Mouse (Mus musculus): ENCODE results near the gene Ndufs3. TPM values are rescaled to one million over a fixed set of nuclear protein-coding genes. Genes with fewer than 3 reads are reported as not detected.
A peak's percentile ranks its signal among the peaks of the same experiment; 100 is the strongest.
"Not testable (repeated sequence)": the region's sequence is repeated elsewhere in the genome, so short reads cannot be mapped to it uniquely, and the experiment has no call there.

Ndufs3 gene
- total RNA-seq, 2 experiments from 2014 or later: 406 to 473 TPM

DNA sequence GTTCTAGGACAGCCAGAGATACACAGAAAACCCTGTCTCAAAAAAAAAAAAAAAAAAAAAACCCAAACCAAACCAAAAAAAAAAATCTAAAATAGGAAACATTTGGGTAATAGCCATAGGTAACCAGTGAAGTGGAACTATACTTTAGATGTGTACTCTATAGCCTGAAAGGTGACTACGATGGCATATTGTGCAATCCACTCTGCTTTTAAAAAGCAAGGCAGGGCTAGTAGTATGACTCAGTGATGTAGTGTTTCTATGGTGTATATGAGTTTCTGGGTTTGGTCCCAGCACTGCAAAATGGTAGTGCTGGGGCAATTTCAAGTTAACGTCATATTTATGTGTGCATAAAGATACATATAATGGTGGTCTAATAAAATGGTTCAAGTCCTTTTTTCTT lies 2.1 kb upstream of the Ndufs3 start:
- DNase-seq: no peak

DNA sequence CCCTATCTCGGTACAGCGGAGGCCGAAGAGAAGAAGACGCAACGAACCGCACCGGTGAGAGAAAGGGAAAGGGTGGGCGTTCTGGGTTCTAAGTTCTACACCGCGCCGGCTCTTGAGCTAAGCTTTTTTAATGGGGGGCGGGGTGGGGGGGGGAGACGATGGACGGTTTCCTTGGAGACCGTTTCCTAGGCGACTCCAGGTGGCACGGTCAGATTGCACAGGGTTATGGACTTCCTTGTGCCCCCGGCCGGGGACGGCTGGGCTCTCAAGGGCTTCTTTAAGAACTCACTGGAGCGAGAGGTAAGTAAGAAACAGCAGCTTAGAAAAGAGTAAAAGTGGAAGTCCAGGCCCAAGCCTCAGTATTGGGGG lies 213 bp upstream of the Ndufs3 start:
- no peak for DNase-seq

DNA sequence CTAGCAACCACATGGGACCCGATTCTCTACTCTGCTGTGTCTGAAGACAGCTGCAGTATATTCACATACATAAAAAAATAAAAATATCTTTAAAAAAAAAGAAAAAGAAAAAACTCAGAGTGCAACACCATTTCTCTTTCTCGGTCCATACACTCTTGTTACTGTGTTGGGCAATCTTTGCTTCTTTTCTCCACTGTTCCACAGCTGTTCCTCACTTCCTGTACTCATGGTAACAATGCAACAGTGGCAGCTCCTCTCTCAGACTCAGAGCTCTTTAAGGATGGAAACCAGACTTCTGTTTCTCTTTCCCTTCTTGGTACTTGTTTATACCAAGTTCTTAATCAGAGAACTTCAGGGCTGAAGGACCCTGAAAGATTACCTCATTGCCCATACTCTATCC lies 1.2 kb downstream of the Ndufs3 start:
- no peak for DNase-seq

DNA sequence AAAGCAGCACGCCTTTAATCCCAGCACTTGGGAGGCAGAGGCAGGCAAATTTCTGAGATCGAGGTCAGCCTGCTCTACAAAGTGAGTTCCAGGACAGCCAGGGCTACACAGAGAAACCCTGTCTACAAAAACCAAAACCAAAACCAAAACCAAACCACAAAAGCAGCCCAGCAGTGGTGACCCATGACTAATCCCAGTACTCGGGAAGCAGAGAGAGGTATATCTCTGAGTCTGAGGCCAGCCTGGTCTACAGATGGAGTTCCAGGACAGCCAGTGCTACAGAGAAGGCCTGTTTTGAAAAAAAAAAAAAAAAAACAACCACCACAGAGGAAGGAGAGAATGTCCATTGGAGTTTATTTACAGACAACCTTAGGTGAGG lies 10.3 kb downstream of the Ndufs3 start:
- DNase-seq: not testable (repeated sequence)

DNA sequence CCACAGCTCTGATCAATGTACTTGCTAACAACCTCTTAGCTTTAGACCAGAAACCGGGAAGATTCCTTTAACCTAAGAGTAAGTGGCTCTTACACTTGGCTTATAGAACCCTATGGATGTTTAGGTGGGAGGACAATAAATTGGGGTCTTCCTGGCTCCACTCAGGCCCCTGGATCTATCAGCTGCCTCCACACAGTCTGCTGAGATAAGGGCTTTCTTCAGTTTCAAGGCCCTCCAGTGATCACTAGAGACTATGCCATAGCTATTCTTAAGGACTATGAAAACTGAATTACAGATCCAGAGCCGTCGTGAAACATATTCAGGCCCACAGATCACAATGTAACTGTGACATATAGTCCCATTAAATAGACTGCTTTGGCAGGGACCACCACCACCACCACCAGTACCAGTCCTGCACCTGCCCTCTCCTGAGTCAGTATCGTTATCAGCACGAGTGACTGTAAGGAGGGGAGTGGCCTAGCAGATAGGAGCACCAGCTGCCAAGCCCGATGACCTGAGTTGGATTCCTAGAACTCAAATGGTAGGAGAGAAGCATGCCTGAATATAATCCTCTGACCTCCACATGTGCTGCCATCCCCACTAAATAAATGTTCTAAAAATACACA lies 10.8 kb downstream of the Ndufs3 start:
- DNase-seq: no peak

DNA sequence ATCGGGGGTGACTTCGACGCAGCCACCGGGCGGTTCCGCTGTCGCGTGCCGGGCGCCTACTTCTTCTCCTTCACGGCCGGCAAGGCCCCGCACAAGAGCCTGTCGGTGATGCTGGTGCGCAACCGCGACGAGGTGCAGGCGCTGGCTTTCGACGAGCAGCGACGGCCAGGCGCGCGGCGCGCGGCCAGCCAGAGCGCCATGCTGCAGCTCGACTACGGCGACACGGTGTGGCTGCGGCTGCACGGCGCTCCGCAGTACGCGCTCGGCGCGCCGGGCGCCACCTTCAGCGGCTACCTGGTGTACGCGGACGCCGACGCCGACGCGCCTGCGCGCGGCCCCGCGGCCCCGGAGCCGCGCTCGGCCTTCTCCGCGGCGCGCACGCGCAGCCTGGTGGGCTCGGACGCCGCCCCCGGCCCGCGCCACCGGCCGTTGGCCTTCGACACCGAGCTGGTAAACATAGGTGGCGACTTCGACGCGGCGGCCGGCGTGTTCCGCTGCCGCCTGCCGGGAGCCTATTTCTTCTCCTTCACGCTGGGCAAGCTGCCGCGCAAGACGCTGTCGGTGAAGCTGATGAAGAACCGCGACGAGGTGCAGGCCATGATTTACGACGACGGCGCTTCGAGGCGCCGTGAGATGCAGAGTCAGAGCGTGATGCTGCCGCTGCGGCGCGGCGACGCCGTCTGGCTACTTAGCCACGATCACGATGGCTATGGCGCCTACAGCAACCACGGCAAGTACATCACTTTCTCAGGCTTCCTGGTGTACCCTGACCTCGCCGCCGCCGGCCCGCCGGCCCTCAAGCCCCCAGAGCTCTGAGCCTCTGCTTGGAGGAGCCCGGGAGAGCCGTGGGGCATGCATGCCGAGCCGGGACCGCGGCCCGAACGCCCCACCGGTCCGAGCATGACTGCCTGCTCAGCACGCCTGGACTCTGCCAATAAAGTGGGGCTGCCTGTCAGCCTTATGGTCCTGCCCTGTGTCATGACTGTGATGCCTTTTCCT lies 14.8 kb downstream of the Ndufs3 start:
- DNase-seq: peak; percentile 50

DNA sequence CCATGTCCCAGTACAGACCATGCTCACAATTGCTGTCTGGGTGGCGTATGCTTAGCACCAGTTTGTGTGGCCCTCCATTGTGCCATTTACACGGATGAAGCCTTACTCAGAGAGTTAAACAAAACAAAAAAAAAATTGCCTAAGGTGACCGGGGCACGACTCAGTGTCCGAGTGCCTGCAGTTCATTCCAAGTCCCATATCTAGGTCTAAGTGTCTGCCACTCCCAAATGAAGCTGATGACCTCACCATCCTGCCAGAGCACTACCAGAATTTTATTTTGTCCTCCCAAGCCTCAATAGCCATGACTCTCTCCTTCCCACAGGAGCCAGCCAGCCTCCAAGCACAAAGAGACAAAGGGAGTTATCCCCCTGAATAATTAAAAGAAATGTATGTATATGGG lies 17.0 kb downstream of the Ndufs3 start:
- DNase-seq: no peak

DNA sequence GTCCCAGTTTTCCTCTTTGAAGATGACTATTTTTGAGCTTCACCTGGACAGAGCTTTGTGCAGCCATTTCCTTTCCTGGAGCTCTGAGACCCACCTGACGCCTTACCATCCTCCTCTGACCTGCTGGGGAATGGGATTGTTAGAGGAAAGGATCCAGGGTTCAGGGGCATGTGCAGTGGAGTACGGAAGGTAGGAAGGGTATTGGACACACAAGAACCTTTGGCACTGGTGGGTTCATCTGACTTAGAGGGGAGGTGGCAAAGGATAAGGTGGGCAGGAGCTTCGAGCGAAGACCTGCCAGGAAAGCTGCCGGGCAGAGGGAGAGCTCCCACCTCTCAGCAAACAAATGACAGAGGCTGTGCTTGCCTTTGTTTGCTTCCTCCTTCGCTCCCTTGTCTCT lies 18.2 kb downstream of the Ndufs3 start:
- no peak for DNase-seq

DNA sequence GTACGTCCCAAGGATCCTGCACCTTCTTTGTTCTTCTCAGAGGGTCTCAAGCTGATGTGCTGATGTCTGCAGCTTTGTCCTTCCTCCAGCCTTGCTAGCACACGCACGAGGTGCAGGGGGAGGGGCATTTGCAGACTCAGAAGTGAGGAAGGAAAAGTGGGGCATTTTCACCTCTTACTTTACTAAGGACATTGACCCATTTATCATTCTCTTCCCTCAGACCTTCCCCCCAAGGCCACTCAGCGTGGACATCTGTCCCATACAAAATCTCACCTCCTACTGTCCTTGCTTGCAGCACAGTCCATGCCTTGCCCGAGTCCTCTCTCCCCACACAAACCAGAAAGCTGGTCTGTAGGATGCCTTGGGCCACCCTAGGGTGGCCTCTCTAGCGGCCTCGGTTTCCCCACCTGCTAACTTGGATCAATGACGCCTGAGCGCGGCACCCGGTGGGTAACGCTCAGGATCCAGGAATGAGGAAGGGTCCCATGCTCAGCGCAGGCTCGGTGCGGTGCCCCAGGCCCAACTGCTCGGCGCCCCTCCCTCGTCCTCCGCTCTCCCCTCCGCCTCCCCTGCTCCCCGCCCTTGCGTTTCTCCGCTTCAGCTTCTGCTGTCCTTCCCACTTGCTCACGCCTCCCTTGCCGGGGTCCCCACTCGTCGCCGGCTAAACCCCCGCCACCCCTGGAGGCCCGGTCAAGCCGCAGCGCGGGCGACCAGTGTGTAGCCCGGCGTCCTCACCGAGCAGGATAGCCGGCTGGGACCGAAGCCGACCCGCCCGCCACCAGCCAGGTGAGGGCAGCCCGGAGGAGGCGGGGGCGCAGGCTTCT lies 19.2 kb downstream of the Ndufs3 start, which contains the start of gene C1qtnf4:
Gene C1qtnf4, plus strand, starts transcription at position 643 of the 824 bp plus-strand sequence.
- DNase-seq: peak; percentile 27

DNA sequence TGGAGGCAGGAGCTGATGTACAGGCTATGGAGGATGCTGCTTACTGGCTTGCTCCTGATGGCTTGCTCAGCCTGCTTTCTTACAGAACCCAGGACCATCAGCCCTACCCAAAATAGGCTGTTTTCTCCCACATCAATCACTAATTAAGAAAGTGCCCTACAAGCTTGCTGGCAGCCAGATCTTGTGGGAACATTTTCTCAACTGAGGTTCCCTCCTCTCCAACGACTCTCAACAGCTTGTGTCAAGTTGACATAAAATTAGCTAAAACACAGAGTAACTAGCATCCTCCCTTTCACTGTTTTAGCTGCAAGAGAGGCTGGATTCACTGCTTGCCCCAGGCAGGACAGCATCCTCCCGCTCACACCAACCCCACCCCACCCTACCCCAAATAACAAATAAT lies 22.8 kb downstream of the Ndufs3 start:
- no peak for DNase-seq

DNA sequence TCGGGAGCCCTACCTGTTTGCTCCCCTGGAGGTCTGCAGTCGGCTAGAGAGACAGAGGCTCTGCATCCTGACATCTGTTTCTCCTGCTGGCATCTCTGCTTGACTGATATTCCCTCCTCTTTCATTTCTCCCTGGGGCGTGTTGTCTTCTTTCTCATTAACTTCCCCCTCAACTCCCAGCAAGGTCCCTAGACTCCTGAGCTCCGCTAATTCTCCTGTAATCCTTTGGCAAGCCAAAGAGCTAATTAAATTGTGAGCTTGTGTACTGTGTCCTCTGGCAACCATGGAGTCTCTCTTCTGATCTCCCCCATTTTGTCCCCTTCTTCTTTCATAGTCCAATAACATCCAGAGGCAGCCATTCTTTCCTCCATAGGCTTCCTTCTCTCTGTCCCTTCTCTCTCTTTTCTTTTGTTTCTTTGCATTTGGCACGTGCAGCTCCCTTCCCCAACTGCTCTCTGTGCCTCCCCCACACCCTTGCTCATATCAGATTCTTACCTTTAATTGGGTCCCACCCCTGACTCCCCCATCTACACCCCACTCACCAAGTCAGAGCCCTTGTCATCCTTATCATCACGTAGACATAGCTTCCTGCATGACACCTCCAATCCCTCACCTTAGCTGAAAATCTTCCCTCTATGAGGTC lies 24.4 kb downstream of the Ndufs3 start:
- no peak for DNase-seq

DNA sequence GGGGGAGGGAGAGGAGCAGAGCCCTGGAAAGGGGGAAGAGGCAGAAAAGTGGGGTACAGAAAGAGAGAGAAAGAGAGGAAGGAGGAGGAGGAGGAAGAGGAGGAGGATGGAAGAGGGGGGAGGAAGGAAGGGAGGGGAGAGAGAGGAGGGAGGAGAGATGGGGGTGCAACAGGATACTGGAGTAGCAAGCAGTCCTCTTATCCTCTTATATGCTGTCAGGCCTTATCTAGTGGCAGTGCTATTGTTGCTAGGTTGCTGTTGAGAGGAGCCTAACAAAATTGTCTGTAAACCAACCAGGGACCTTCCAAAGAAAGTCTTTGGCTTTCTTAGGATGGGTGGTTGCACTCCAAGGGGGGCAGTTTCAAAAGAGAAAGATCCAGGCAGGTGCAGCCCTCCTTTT lies 25.2 kb downstream of the Ndufs3 start:
- DNase-seq: no peak

DNA sequence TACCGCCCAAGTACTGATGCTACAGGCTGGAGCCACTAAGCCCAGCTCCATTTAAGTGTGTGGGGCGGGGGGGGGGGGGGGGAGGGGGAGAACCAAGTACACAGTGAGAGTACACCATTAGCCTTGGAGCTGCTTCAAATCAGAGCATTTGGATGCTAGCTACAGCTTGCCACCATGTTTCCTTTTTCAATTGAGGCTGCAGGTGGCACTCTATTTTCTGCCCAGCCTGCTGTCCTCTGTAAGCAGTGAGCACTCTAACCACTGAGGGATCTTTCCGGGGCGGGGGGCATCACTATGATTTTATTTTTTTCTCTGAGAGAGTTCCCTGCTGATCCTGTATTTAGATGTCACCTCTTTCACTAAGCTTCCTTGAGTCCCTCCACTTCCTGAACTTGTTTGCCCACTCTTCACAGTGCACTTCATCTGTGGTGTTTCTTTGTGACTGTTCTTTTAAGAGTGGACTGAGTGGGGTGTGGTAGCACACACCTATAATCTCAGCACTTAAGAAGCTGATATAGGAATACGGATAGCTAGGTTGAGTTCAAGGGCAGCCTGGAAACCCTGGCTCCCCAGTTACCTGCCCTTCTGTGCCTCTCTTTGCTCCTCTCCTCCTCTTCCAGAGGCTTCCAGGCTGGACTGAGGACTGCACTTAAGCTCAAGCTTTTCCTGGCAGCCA lies 26.9 kb downstream of the Ndufs3 start:
- DNase-seq: no peak

DNA sequence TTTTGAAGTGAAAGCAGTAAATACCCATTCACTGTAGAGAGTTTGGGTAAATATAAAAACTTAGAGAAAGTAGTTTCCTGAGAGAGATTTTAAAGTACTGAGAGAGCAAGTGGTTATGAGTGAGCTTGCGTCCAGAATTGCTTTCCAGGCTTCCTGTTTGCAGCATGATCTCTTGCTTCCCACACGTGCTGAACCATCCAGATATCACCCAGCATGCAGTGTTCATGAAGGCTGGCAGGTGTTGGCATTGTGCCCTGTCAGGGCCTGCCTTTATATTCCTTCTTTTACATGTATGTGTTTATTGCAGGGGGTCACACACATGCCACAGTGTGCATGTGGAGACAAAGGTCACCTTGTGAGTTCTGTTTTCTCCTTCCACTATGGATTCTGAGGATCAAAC lies 29.4 kb downstream of the Ndufs3 start:
- DNase-seq: no peak

DNA sequence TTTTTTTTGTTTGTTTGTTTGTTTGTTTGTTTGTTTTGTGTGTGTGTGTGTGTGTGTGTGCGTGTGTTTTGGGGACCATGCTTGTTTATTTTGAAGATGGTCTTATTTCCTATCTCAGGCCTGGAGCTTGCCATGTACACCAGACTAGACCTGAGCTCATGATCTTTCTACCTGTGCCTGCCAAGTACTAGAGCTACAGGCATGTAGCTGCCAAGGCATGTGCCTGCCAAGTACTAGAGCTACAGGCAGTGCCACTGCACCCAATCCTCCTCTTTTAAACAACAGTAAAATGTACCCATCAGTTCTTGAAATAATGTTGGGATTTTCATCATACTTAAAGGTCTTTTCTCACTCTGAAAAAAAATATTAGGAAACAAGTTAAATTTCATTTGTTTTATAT lies 30.6 kb downstream of the Ndufs3 start:
- DNase-seq: no peak

DNA sequence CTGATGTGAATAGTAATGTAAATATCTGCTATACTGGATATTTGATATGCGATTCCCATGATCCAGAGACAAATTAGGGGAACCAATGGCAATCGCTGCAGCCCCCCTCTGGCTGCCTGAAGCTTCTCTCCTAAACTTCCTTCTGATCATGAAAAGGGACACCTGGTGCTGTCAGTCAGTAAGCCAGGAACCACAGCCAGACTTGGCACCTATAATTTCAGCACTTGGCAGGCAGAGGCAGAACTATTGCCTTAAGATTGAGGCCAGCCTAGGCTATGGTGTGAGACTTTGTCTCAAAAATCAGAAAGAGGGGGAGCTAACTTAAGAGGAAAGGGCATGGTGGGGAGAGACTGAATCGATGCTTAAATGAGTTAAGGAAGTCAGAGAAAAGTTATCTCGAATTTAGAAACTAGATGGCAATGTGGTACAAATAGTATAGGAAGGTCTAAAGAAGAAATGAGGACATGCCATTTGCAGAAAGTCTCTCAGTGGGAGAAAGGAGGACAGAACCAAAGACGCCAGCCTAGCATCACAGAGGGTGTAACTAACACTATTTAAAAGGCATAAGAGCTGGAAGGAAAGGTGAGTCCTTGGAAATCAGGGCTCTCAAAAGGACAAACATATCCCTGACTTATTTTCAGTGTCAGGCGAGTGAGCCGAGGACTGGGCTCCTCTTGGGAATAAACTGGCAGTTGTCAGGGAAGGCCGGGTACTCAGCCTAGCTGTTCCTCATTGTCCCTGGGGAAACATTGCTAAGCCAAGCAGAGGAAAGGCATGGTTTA lies 33.3 kb downstream of the Ndufs3 start:
- peak; percentile 41 for DNase-seq

DNA sequence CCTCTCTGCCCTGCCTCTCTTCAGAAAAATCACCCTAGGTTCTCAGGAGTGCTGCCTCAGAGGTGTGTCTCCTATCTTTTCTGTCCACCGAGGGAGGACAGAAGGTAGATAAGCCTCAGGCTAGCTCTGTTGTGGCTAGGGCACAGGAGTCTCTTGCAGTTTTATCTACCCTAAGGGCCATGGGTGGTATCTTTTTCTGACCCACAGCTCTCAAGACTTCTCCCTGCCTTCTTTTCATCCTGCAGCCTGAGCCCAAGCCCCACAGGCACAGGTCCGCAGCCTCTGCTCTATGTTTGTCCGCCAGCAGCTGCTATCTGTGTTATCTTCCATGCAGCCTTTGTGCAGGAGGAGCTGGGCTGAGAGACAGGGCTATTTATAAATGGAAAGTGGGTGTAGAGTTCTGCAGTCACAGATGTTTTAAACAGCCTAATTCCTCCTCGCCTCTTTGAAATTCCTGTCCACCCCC lies 34.5 kb downstream of the Ndufs3 start:
- DNase-seq: peak; percentile 39

DNA sequence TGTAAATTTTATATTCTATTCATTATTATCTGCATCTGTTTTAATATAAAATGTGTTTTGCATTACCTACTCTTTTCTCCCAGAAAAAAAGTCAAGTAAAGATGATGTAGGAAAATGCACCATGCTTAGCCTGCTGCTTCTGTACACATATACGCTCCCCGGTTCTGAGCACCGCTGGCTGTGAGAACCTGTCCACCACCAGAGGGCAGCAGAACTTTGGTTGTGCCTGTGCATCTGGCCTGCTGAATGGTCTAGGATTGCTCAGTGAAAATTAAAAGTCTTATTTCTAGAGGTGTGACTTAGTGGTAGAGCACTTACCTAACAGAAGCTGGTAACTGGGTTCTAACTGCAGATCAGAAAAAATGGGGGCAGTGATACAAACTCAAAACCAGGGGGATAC lies 38.1 kb downstream of the Ndufs3 start:
- peak; percentile 86 for DNase-seq

DNA sequence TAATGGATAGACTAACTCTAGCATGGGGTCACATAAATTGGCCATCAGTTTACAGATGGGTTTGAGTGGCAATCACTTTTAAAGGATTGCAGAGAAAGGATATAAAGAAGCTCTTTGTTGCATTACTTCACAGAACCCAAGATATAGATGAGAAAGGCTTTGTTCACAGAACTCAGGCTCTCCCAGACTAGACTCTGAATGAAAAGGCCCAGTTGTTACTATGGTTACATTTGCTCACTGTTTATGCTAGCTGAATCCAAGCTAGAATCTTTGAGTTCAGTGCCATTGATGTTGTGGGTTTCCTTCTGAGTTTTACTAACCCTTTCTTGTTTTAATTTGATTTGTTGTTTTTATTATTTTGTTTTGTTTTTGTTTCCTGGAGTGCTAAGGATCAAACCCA lies 40.4 kb downstream of the Ndufs3 start:
- DNase-seq: no peak

DNA sequence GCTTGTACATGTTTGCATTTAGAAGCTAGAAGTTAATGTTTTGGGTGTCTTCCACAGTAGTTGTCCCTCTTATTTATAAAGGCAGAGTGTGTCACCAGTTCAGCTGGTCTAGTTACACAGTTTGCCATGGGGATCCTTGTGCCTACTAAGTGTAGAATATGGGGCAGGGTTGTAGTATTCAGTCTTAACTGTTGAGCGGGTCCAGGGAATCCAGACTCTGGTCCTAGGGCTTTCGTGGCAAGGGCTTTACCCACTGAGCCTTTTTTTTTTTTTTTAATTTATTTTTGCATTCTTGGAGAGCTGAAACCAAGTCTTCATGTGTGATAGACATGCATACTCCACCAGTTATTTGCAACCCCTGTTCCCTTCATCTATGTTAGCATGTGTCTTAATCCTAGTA lies 43.1 kb downstream of the Ndufs3 start:
- no peak for DNase-seq

DNA sequence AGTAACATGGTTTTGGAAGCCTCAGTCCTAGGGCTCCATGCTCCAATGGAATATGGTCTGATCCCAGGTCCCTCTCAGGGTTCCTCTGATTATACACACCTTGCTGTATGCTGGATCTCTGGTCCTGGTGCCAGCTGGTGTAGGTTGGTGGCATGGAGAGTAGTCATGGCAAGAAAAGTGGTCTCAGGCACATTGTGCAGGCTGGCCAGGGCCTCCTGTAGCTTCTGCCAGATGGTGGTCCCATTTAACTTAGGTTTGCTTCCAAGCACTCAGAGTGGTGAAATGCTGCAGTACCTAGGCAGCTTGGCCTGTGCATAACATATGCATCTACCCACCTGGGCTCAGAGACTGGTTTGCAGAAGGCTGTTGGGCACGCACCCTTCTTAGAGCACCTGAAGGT lies 54.2 kb downstream of the Ndufs3 start:
- no peak for DNase-seq
